Mouse (Mus musculus): ENCODE data around the gene Ank2.

DNA sequence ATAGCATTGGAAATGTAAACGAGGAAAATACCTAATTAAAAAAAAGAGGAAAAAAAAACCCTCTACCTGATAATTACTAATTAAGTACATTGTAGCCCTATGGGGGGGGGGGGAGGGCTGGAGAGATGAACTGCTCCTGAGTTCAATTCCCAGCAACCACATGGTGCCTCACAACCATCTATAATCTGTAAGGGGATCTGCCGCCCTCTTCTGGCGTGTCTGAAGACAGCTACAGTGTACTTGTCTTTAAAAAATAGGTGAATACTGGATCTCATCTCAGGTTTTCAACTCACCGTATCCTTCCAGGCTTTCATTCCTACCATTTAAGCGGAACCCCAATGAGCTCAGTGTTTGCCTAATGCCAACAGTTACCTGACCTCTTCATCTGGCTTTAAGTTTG is 48.7 kb upstream of the Ank2 start:
- TF ChIP-seq CTCF (IDR thresholded peaks at IDR 0.05; ENCODE audit: extremely low read depth, insufficient read depth, low read length) (peak; percentile 39), POLR2A (IDR thresholded peaks at IDR 0.05; ENCODE audit: extremely low read depth, insufficient read depth, low read length) (no peak)

All from cortical plate, adult 2 months (tissue).